Mouse (Mus musculus) thymus, postnatal 4 days (tissue): ENCODE measurements around the gene Nlrp4c.
A peak's percentile ranks its signal among the peaks of the same experiment; 100 is the strongest.
"Not testable (repeated sequence)": the region's sequence is repeated elsewhere in the genome, so short reads cannot be mapped to it uniquely, and the experiment has no call there.

Source experiments
- DNase-seq: peaks from one replicate; pipeline ENCODE4 v3.0.0; 2021

Gene Nlrp4c

GRCm38 (mm10) chr7:6044861-6045260 is at the start of gene Nlrp4c:
Nlrp4c (plus strand) TSS chr7:6045161.
- no peak for DNase-seq

- DNase-seq, result no peak
These were observed 34.1 kb upstream of the Nlrp4c start, which contains the start of gene Vmn1r65 for GRCm38 (mm10) chr7:6010910-6011309. Vmn1r65 (minus strand) TSS chr7:6011010.

- no peak for DNase-seq
These were observed 74.5 kb downstream of the Nlrp4c start for GRCm38 (mm10) chr7:6119501-6119900.

- not testable (repeated sequence) for DNase-seq
These were observed 75.1 kb downstream of the Nlrp4c start for GRCm38 (mm10) chr7:6120104-6120503.

GRCm38 (mm10) chr7:6121128-6121527 is 76.2 kb downstream of the Nlrp4c start:
- not testable (repeated sequence) for DNase-seq

- DNase-seq, result peak; percentile 84
These were observed 81.9 kb downstream of the Nlrp4c start for GRCm38 (mm10) chr7:6126690-6127448.

GRCm38 (mm10) chr7:6130346-6130745 is 85.4 kb downstream of the Nlrp4c start:
- DNase-seq, result no peak

GRCm38 (mm10) chr7:6132646-6133045 is 87.7 kb downstream of the Nlrp4c start:
- no peak for DNase-seq

GRCm38 (mm10) chr7:6136497-6136896 is 91.5 kb downstream of the Nlrp4c start:
- no peak for DNase-seq

- no peak for DNase-seq
These were observed 94.3 kb downstream of the Nlrp4c start for GRCm38 (mm10) chr7:6139295-6139694.

GRCm38 (mm10) chr7:6143991-6144531 is 99.1 kb downstream of the Nlrp4c start:
- DNase-seq, result no peak

GRCm38 (mm10) chr7:6145423-6146188 is 100.6 kb downstream of the Nlrp4c start:
- no peak for DNase-seq

GRCm38 (mm10) chr7:6146194-6146981 is 101.4 kb downstream of the Nlrp4c start:
- DNase-seq, result no peak

GRCm38 (mm10) chr7:6146982-6147325 is 102.0 kb downstream of the Nlrp4c start:
- no peak for DNase-seq

GRCm38 (mm10) chr7:6147688-6148087 is 102.7 kb downstream of the Nlrp4c start:
- DNase-seq, result no peak

- no peak for DNase-seq
These were observed 106.3 kb downstream of the Nlrp4c start for GRCm38 (mm10) chr7:6151266-6151665.

- DNase-seq, result no peak
These were observed 107.1 kb downstream of the Nlrp4c start for GRCm38 (mm10) chr7:6152036-6152435.

GRCm38 (mm10) chr7:6153131-6153530 is 108.2 kb downstream of the Nlrp4c start:
- DNase-seq, result no peak

- no peak for DNase-seq
These were observed 109.2 kb downstream of the Nlrp4c start for GRCm38 (mm10) chr7:6154164-6154563.
